Mouse (Mus musculus) midbrain, postnatal 0 days (tissue): ENCODE measurements around the gene F3. TPM values are rescaled to one million over a fixed set of nuclear protein-coding genes. Genes with fewer than 3 reads are reported as not detected.

ENCODE experiments used
- ATAC-seq: fragments of 200-750 bp; cut with Nextera tagmentation; 2 replicates; pipeline ENCODE4 v1.8.0; 2017; ENCODE audit warnings: moderate number of reproducible peaks, mild to moderate bottlenecking, moderate TSS enrichment, moderate library complexity; ENCODE audit not compliant: low FRiP score
- DNase-seq: peaks from one replicate; pipeline ENCODE4 v3.0.0-alpha.2; 2015; ENCODE audit warnings: low spot score
- H3K27ac ChIP-seq: fragments of 300-500 bp; sonication (generic); 2 replicates; pipeline ENCODE4 v1.5.1; 2014; ENCODE audit warnings: low read depth, mild to moderate bottlenecking, low read length, mixed read lengths
- H3K27me3 ChIP-seq: fragments of 300-500 bp; sonication (generic); 2 replicates; pipeline ENCODE4 v1.6.1; 2014; ENCODE audit warnings: low read length, control low read depth, mixed read lengths; ENCODE audit not compliant: insufficient read depth
- H3K36me3 ChIP-seq: fragments of 300-500 bp; sonication (generic); 2 replicates; pipeline ENCODE4 v1.6.1; 2014; ENCODE audit warnings: low read length, control low read depth, mixed read lengths; ENCODE audit not compliant: insufficient read depth
- H3K4me1 ChIP-seq: fragments of 300-500 bp; sonication (generic); 2 replicates; pipeline ENCODE4 v1.6.1; 2014; ENCODE audit warnings: mild to moderate bottlenecking, control low read depth, antibody characterized with exemption, low read length, mixed read lengths; ENCODE audit not compliant: insufficient read depth
- H3K4me2 ChIP-seq: fragments of 300-500 bp; sonication (generic); 2 replicates; pipeline ENCODE4 v1.6.1; 2014; ENCODE audit warnings: low read depth, mild to moderate bottlenecking, low read length, mixed read lengths; ENCODE audit not compliant: poor library complexity, severe bottlenecking
- H3K4me3 ChIP-seq: fragments of 300-500 bp; sonication (generic); 2 replicates; pipeline ENCODE4 v1.5.1; 2014; ENCODE audit warnings: low read depth, mild to moderate bottlenecking, low read length, moderate library complexity
- H3K9ac ChIP-seq: fragments of 300-500 bp; sonication (generic); replicated peaks from 2 replicates; pipeline ENCODE4 v1.6.1; 2014; ENCODE audit warnings: mild to moderate bottlenecking, low read length, moderate library complexity, mixed read lengths; ENCODE audit not compliant: poor library complexity, severe bottlenecking
- H3K9me3 ChIP-seq: fragments of 300-500 bp; sonication (generic); 2 replicates; pipeline ENCODE4 v1.6.1; 2016; ENCODE audit warnings: low read length, control low read depth
- CTCF ChIP-seq: IDR thresholded peaks from 2 replicates; pipeline ENCODE4 v1.5.1; 2016; ENCODE audit warnings: antibody characterized with exemption, mild to moderate bottlenecking
- whole genome bisulfite sequencing: fragments of 180-500 bp; shearing (Covaris S2); extraction: QIAGEN DNeasy Blood & Tissue Kit; methylation state at CpG from one replicate; pipeline ENCODE4 v1.1.7; 2014; 5-methylcytosine and 5-hydroxymethylcytosine counted together
- polyA plus RNA-seq: library from polyadenylated mRNA; unstranded; fragments of >200 nt; fragmentation: Nextera tagmentation; extraction: Ambion mirVana; gene quantifications from 2 replicates; pipeline ENCODE4 v1.2.1, GENCODE M21; 2015
- total RNA-seq: library from RNA; depleted of rRNA; stranded (reverse); fragments of >200 nt; gene quantifications from 2 replicates; pipeline ENCODE4 v1.2.3, GENCODE M21; 2014

Gene F3
- total and polyA plus RNA-seq, 2 experiments from 2014 or later: 15.6 to 16.7 TPM

- no peaks in the 10 kb centered on the region for H3K4me1 ChIP-seq
- no peaks in the 10 kb centered on the region for H3K36me3 ChIP-seq
- DNase-seq: no peak
- no peak overlapping the region for H3K4me2 ChIP-seq
- H3K9me3 ChIP-seq: no peaks in the 10 kb centered on the region
- TF ChIP-seq CTCF: no peak
- H3K4me3 ChIP-seq: no peak overlapping the region
- no peak overlapping the region for H3K27ac ChIP-seq
- 78% methylated on average over 4 of the region's 4 CpGs for WGBS
- no peak overlapping the region for H3K9ac ChIP-seq
- no peaks in the 10 kb centered on the region for H3K27me3 ChIP-seq
- ATAC-seq: no peak
These were observed 38.8 kb upstream of the F3 start for GRCm38 (mm10) chr3:121684552-121684951.

- no peak for TF ChIP-seq CTCF
- Histone ChIP-seq H3K4me3 (no peak overlapping the region), H3K27me3 (no peaks in the 10 kb centered on the region), H3K27ac (no peak overlapping the region), H3K4me2 (no peak overlapping the region), H3K9me3 (no peaks in the 10 kb centered on the region), H3K36me3 (no peaks in the 10 kb centered on the region), H3K9ac (no peak overlapping the region), H3K4me1 (no peaks in the 10 kb centered on the region)
- 87% methylated on average over 4 of the region's 4 CpGs for WGBS
- no peak for DNase-seq
- ATAC-seq: no peak
These were observed 38.4 kb upstream of the F3 start for GRCm38 (mm10) chr3:121684963-121685362.

GRCm38 (mm10) chr3:121685985-121686384 lies 37.4 kb upstream of the F3 start:
- Histone ChIP-seq H3K27ac (no peak overlapping the region), H3K27me3 (no peaks in the 10 kb centered on the region), H3K4me1 (no peaks in the 10 kb centered on the region), H3K4me3 (no peak overlapping the region), H3K9me3 (no peaks in the 10 kb centered on the region), H3K36me3 (no peaks in the 10 kb centered on the region), H3K9ac (no peak overlapping the region), H3K4me2 (no peak overlapping the region)
- no peak for TF ChIP-seq CTCF
- ATAC-seq (no peak), DNase-seq (no peak)
- 66% methylated on average over 1 of the region's 1 CpGs for WGBS

GRCm38 (mm10) chr3:121686408-121686911 lies 36.9 kb upstream of the F3 start:
- H3K4me3 ChIP-seq: no peak overlapping the region
- H3K4me1 ChIP-seq: no peaks in the 10 kb centered on the region
- no peak overlapping the region for H3K27ac ChIP-seq
- H3K27me3 ChIP-seq: no peaks in the 10 kb centered on the region
- H3K36me3 ChIP-seq: no peaks in the 10 kb centered on the region
- H3K4me2 ChIP-seq: no peak overlapping the region
- no peak for TF ChIP-seq CTCF
- WGBS: 70% methylated on average over 4 of the region's 4 CpGs
- no peaks in the 10 kb centered on the region for H3K9me3 ChIP-seq
- ATAC-seq (no peak), DNase-seq (peak; percentile 41)
- no peak overlapping the region for H3K9ac ChIP-seq

- no peak overlapping the region for H3K4me2 ChIP-seq
- no peak overlapping the region for H3K9ac ChIP-seq
- no peaks in the 10 kb centered on the region for H3K9me3 ChIP-seq
- no peak overlapping the region for H3K4me3 ChIP-seq
- WGBS: 81% methylated on average over 3 of the region's 3 CpGs
- H3K4me1 ChIP-seq: no peaks in the 10 kb centered on the region
- no peak overlapping the region for H3K27ac ChIP-seq
- no peaks in the 10 kb centered on the region for H3K36me3 ChIP-seq
- H3K27me3 ChIP-seq: no peaks in the 10 kb centered on the region
- ATAC-seq: no peak
- DNase-seq: no peak
- no peak for TF ChIP-seq CTCF
These were observed 35.6 kb upstream of the F3 start for GRCm38 (mm10) chr3:121687741-121688140.

GRCm38 (mm10) chr3:121689029-121689428 lies 34.3 kb upstream of the F3 start:
- H3K36me3 ChIP-seq: no peaks in the 10 kb centered on the region
- H3K4me1 ChIP-seq: no peaks in the 10 kb centered on the region
- no peak for TF ChIP-seq CTCF
- H3K4me3 ChIP-seq: no peak overlapping the region
- no peaks in the 10 kb centered on the region for H3K27me3 ChIP-seq
- no peak overlapping the region for H3K4me2 ChIP-seq
- H3K9ac ChIP-seq: no peak overlapping the region
- no peak for ATAC-seq
- H3K9me3 ChIP-seq: no peaks in the 10 kb centered on the region
- no peak for DNase-seq
- WGBS: 89% methylated on average over 5 of the region's 5 CpGs
- no peak overlapping the region for H3K27ac ChIP-seq
